Mouse (Mus musculus) 3T3-L1 (cell line): ENCODE data around the gene Gm8882.
"Not testable (repeated sequence)": the region's sequence is repeated elsewhere in the genome, so short reads cannot be mapped to it uniquely, and the experiment has no call there.

ENCODE experiments used
- DNase-seq: peaks from one replicate; pipeline ENCODE4 v3.0.0-alpha.2; 2015; ENCODE audit warnings: low read depth, low spot score

Gene Gm8882

DNA sequence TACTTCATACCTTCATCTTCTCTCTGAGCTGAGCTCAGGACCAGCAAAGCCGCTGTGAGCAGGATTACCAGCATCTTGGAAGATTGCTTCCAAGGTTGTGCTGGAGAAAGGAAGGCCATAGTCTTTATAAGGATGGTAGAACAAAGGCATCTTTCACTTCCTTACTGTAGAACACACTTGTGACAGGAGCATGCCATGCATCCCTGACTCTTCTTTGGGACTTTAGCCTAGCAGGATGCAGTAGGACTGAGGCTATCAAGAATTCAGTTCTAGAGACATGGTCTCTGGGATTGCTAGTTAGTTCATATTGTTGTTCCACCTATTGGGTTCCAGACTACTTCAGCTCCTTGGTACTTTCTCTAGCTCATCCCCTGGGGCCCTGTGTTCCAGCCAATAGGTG, at the start of gene Gm8882:
Gene Gm8882, minus strand, starts transcription at position 101 of the 400 bp plus-strand sequence.
- not testable (repeated sequence) for DNase-seq

DNA sequence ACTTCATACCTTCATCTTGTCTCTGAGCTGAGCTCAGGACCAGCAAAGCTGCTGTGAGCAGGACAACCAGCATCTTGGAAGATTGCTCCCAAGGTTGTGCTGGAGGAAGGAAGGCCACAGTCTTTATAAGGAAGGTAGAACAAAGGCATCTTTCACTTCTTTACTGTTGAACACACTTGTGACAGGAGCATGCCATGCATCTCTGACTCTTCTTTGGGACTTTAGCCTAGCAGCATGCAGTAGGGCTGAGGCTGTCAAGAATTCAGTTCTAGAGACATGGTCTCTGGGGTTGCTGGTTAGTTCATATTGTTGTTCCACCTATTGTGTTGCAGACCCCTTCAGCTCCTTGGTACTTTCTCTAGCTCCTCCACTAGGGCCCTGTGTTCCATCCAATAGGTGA, 49.3 kb downstream of the Gm8882 start, which contains the start of gene Prpmp5:
Gene Prpmp5, minus strand, starts transcription at position 101 of the 400 bp plus-strand sequence.
- DNase-seq: not testable (repeated sequence)
